Mouse (Mus musculus) c-Kit-positive CD71-negative TER-119-negative erythroid progenitor cells, embryonic 14.5 days (primary cell): Measurements from ENCODE around the gene Mmp20.

Source experiments
- DNase-seq: peaks from one replicate; pipeline ENCODE4 v3.0.0-alpha.2; 2013; ENCODE audit warnings: low read depth

Gene Mmp20

GRCm38 (mm10) chr9:7691790-7692189, 63.8 kb downstream of the Mmp20 start, which contains the start of gene Mmp7:
Mmp7 (plus strand) TSS chr9:7692090.
- no peak for DNase-seq

GRCm38 (mm10) chr9:7693961-7694360, 65.9 kb downstream of the Mmp20 start:
- DNase-seq, result no peak

GRCm38 (mm10) chr9:7695646-7696045, 67.6 kb downstream of the Mmp20 start:
- DNase-seq, result no peak

GRCm38 (mm10) chr9:7708698-7709097, 80.7 kb downstream of the Mmp20 start:
- DNase-seq, result no peak

GRCm38 (mm10) chr9:7711196-7711595, 83.2 kb downstream of the Mmp20 start:
- no peak for DNase-seq

- DNase-seq, result peak; percentile 56
Measured at GRCm38 (mm10) chr9:7714062-7714907, 86.3 kb downstream of the Mmp20 start.

- DNase-seq, result no peak
Measured at GRCm38 (mm10) chr9:7714908-7715175, 86.8 kb downstream of the Mmp20 start.

GRCm38 (mm10) chr9:7721543-7721942, 93.5 kb downstream of the Mmp20 start:
- no peak for DNase-seq
